Mouse (Mus musculus) CD4-positive helper T cell, adult 2 months (primary cell): ENCODE measurements around the gene Atp7a.
A peak's percentile ranks its signal among the peaks of the same experiment; 100 is the strongest.

Source experiments
- DNase-seq: peaks from one replicate; pipeline ENCODE4 v3.0.0-alpha.2; 2012; ENCODE audit warnings: low read depth, missing footprints, low spot score

Atp7a gene

DNA sequence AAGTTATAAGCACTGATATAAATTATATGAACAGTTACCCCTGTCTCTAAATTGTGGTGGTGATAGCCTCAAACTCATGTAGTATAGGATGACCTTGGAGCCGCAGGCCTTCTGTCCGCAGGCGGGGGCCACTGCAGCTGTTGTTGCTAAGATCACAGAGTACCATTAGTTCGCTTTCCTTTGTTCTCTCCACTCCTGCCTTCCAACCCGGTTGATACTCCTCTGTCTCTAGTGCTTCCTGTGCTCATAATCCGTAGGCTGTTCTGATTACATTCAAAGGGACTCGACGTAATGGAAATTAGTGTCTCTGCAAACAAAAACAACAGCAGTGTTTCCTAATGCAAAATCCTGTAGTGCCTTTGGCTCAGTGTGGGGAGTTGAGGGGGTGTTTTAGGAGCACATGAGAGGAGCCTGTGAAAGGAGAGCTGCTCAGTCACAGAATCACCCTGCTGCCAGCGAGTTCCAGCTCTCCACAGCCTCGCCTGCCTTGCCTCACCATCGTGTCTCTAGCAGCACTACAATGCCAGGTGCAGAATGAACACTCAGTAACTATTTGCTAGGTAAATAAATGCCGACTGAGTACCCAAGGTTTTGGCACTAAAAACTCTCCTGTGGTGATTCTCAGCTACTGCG lies 53.9 kb downstream of the Atp7a start:
- no peak for DNase-seq

GRCm38 (mm10) chrX:106082518-106082917 lies 55.4 kb downstream of the Atp7a start:
- DNase-seq, result no peak

DNA sequence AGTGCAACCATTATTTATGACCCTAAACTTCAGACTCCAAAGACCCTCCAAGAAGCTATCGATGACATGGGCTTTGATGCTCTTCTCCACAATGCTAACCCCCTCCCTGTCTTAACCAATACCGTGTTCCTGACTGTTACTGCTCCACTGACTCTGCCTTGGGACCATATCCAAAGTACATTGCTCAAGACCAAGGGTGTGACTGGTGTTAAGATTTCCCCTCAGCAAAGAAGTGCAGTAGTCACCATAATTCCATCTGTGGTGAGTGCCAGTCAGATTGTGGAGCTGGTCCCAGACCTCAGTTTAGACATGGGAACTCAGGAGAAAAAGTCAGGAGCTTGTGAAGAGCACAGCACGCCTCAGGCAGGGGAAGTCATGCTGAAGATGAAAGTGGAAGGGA lies 58.1 kb downstream of the Atp7a start:
- DNase-seq, result no peak

DNA sequence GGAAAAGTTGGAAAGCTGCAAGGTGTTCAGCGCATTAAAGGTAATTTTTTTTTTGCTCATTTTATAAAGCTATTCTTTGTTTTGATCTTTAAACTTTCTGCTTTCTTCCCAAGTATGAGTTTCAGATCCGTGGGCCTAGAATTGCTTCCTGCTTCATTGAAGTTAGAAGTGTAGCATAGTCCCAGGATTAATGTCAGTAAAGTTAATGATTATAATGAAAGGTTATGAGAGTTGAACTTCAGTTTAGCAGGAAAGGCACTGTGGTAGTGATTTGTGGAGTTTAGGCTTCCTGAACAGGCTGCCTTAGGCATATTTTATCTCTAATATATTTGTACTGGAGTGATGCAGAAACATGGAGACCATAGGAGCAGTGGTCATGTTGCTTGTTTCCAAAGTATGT lies 58.5 kb downstream of the Atp7a start:
- DNase-seq, result no peak

GRCm38 (mm10) chrX:106092939-106093338 lies 65.9 kb downstream of the Atp7a start:
- no peak for DNase-seq

- DNase-seq, result peak; percentile 11
These were observed 78.4 kb downstream of the Atp7a start for GRCm38 (mm10) chrX:106105464-106105863.

GRCm38 (mm10) chrX:106113881-106114280 lies 86.8 kb downstream of the Atp7a start:
- no peak for DNase-seq

DNA sequence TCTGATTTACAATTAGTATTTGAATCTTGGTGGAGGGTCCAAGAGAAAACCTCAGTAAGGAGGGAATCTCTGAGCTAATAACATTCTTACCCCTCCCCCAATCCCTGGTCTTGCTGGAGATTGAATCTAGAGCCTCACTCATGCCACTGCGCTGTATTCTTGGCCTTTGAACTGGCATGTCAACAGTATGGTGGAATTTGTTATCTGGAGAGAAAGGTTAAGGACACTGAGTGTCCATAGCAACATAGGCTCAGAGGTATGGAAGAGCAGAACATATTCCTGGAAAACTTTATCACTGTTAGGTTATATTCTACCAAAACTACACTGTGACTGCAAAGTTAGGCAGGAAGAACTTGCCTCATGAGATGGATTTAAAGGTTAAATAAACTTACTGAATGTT lies 87.6 kb downstream of the Atp7a start:
- DNase-seq, result no peak

DNA sequence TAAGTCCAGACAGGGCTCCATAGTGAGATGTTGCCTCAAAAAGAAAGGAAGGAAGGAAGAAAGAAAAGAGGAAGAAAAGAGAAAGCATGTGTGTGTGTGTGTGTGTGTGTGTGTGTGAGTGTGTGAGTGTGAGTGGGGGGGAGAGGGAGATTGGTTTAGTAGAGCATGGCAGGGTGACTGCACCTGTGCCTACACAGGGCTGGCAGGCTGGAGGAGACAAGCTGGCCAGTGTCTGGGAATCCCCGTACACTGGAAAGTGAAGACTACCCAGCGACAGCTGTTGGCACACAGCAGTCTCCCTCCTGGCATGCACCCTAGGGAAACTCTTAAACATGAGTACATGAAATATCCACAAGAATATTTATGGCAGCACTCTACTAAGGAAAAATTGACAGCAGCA lies 95.7 kb downstream of the Atp7a start:
- no peak for DNase-seq

DNA sequence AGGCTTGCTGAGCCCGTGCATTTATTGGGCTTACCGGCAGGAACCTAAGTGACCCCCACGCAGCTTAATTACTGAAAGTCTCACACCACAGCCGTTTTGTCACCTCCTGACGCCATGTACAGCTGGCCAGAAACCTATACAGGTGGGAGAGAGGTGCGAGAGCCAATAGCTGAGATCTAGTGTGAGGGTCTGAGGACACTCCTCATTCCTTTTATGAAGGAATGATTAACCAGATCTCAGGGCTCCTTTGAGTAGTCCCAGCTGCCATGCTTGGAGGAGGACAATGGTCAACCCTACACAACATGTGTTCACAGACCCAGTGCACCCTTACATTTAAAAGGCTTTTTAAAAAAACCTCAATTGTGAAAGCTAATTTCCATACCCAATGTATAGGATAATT lies 101.2 kb downstream of the Atp7a start:
- DNase-seq, result no peak

- DNase-seq, result no peak
These were observed 102.8 kb downstream of the Atp7a start for GRCm38 (mm10) chrX:106129877-106130276.

GRCm38 (mm10) chrX:106134916-106135315 lies 107.8 kb downstream of the Atp7a start:
- no peak for DNase-seq

DNA sequence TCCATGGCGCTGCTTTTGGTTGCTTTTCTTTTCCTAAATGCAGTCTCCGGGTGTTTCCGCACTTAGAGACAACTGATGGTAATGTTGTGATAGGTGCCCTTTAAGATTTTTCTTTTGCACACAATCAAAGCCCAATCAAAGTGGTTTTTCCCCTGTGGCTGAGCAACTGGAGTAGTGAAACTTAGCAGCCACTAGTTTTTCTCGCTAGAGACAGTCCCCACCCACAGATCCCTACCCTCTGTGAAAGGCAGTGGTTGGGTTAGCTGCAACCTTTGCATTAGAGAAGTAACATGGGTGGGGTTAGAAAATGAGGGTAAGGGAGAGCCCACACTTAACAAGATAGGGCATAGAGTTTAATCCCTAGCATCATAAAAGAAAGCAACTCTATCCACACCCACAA lies 108.4 kb downstream of the Atp7a start:
- peak; percentile 55 for DNase-seq

DNA sequence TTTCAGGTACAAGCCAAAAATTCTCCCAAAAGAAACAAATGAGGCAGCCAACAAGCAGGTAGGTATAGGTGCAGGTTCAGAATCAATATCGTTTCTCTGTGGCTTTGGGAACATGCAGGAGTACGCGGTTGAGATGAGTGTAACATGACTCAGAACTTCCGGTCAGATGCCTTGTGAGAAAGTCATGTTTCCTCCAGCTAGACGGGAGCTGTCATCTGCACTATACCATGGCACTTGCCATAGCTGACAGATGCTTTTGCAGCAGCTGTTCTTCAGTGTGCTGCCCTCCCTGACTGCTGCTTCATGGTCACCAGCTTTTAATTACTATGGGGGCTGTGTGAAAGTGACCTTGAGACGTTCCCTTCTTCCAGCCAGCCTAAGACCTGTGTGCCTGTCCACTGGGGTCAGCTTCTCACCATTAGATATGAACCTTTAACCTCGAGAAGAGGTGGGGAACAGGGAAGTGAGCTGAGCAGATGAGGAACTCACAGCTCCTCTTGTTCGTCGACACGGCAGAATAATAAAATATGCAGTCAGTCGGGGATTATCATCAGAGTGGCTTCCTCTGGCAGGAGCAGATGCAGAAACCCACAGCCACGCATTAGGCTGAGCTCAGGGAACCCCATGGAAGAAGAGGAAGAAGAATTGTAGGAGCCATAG lies 109.0 kb downstream of the Atp7a start:
- DNase-seq, result peak; percentile 56

DNA sequence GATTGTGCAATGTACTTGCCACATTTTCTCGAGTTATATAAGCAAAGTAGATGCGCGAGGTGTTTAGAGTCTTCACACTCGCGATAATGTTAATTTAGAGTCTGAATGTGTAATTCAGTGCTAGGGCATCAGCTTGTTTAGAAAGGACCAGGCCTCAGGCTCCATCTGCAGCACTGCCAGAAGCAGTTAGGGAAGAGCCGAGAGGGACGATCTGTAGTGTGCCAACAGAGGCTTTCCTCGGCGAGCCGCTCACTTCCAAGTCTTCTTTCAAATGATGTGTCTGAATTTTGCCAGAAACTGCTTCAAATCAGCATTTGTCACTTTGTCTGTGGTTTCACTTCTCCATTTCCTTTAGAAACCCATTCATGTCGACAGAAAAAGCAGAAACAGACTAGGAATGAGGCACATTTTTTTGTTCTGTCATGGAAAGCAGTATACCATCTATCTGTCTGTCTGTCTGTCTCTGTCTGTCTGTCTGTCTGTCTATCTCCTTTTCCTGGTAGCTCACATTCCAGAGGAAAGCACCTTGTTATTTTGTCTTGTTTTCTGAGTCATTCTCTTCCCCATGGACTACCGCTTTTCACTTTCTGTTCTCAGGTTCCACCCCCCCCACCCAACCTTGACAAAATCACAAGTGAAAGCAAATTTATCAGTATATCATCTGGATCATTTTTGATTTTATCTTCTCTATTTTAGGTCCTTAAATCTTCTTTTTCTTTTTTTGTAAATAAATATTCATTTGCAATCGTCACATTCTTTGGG lies 112.4 kb downstream of the Atp7a start:
- DNase-seq, result peak; percentile 5

DNA sequence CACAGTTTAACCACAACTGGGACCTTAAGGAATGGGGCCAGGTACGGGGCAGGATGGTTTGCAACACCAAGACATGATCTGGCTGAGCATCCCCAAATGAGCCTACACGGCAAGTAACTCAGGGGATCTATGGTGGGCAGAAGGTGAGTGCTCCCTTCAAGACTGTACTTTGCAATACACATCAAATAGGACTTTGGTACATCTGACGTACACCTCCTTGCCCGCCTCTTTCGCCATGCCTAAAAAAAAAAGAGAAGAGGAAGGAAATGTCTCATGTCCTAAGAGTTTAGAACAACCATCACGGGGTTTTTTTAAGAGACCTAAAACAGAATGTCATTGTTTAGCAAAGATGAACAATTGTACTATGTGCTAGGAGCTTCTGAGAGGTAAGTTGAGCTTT lies 115.9 kb downstream of the Atp7a start, which contains the start of gene Tlr13:
Tlr13 (plus strand) TSS at position 269 of the 400 bp plus-strand sequence.
- DNase-seq, result no peak

DNA sequence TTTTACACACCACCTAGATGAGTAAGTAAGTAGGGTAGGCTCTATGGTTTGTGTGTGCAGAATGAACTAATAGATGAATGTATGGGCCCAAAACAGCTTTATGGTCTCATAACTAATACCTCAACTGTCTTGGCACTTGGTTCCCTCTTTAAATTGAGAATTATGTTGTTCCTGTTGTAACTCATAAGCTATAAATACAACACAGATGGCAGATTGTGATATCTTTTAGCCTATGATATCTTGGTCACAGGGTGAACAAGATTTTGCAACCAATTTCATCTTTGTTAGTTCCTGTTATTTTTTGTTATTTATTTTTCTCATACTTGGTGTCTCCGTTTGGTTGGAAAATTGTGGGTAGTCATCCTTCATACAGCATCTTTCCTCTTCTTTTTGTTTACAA lies 121.1 kb downstream of the Atp7a start:
- DNase-seq, result no peak

DNA sequence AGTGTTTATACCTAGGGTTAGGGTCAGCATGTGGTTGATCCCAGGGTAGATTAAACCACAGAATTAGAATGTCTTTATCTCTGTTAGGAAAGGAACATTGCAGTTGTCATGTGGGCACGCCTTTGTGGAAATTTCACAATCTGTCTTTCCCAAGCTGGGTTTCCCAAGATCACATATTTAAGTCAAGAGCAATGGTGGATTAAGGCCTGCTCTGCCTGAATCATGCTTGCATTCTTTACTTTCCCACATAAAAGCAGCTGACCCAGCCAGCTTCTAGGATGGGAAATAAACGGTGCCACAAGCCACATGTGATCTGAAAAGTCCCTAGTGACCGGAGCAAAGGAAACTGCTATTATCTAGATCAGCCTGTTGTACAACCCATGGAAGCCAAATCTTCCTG lies 122.4 kb downstream of the Atp7a start:
- DNase-seq, result no peak

- DNase-seq, result no peak
These were observed 127.1 kb downstream of the Atp7a start for GRCm38 (mm10) chrX:106154180-106154586.

DNA sequence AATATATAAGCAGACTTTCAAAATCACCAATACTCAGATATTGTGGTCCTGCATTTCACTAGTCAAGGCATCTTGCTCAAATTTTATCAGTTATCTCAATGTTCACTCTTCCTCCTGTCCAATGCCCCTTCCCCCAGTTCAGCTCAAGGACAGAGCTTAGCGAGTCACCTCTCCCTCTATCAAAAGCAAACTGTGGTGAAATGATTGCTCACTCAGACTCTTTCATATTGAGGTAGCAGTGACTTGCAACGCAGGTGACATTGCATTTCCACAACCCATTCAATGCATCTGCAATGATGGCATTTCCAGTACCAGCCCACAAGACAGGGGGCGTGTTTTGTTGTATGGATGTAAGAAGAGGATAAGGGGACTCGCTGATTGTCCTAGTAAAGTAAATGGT lies 128.8 kb downstream of the Atp7a start:
- DNase-seq, result no peak

- no peak for DNase-seq
These were observed 136.9 kb downstream of the Atp7a start for GRCm38 (mm10) chrX:106163995-106164394.

DNA sequence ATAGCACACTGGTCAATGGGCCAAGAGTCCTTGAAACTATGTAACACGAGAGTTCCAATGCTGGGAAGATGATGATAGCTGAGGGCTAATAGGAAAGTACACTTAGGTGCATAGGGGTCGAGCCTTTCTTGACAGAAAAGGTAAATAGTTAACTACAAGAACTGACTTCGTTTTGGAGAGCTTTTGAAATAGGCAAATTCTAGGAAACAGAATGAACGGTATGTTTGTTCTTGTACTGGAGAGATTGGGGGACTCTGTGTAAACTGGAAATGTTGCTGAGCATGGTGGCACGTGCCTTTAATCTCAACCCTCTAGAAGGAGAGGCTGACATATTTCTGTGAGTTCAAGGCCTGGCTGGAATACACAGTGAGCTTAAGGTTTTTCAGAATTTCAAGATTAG lies 137.5 kb downstream of the Atp7a start:
- no peak for DNase-seq

DNA sequence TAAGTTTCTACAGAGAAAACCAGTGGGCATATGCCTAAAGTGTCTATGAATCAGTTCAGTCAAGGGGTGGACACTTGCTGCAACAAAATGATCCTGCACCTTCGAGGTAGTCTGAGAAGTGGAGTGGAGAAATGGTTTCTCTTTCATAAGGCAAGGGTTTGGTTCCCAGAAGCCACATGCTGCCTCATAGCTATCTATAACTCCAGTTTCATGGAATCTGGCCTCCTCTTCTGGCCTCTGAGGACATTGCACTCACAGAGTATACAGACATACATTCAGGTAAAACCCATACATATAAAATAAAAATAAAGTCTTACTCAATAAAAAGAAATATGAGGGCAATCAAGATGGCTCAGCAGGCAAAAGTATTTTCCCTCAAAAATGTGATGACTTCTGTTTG lies 138.0 kb downstream of the Atp7a start:
- DNase-seq, result peak; percentile 40
